Mouse (Mus musculus) neural tube, embryonic 11.5 days (tissue): ENCODE measurements around the gene Ap2b1. TPM values are rescaled to one million over a fixed set of nuclear protein-coding genes. Genes with fewer than 3 reads are reported as not detected.

Experiments used
- ATAC-seq: fragments of 200-750 bp; cut with Nextera tagmentation; 2 replicates; pipeline ENCODE4 v1.8.0; 2017; ENCODE audit warnings: moderate number of reproducible peaks, mild to moderate bottlenecking, moderate TSS enrichment, moderate library complexity; ENCODE audit not compliant: insufficient read depth, low FRiP score, low TSS enrichment
- DNase-seq: peaks from one replicate; pipeline ENCODE4 v3.0.0-alpha.2; 2015; ENCODE audit warnings: low spot score
- H3K27ac ChIP-seq: fragments of 300-500 bp; sonication (generic); 2 replicates; pipeline ENCODE4 v1.5.1; 2014; ENCODE audit warnings: low read depth, mild to moderate bottlenecking, low read length
- H3K27me3 ChIP-seq: fragments of 300-500 bp; sonication (generic); 2 replicates; pipeline ENCODE4 v1.6.1; 2014; ENCODE audit warnings: mild to moderate bottlenecking, low read length, mixed read lengths; ENCODE audit not compliant: control insufficient read depth, insufficient read depth
- H3K36me3 ChIP-seq: fragments of 300-500 bp; sonication (generic); 2 replicates; pipeline ENCODE4 v1.6.1; 2014; ENCODE audit warnings: mild to moderate bottlenecking, low read length, moderate library complexity, mixed read lengths; ENCODE audit not compliant: control insufficient read depth, insufficient read depth
- H3K4me1 ChIP-seq: fragments of 300-500 bp; sonication (generic); 2 replicates; pipeline ENCODE4 v1.6.1; 2014; ENCODE audit warnings: low read length, mixed read lengths; ENCODE audit not compliant: control insufficient read depth, insufficient read depth
- H3K4me2 ChIP-seq: fragments of 300-500 bp; sonication (generic); 2 replicates; pipeline ENCODE4 v1.6.1; 2014; ENCODE audit warnings: low read depth, mild to moderate bottlenecking, moderate library complexity
- H3K4me3 ChIP-seq: fragments of 300-500 bp; sonication (generic); 2 replicates; pipeline ENCODE4 v1.5.1; 2014; ENCODE audit warnings: low read depth, low read length
- H3K9ac ChIP-seq: fragments of 300-500 bp; sonication (generic); 2 replicates; pipeline ENCODE4 v1.6.1; 2014; ENCODE audit warnings: mild to moderate bottlenecking, low read length
- H3K9me3 ChIP-seq: fragments of 300-500 bp; sonication (generic); 2 replicates; pipeline ENCODE4 v1.6.1; 2016; ENCODE audit warnings: low read length; ENCODE audit not compliant: control insufficient read depth
- WGBS: fragments of 180-500 bp; shearing (Covaris S2); extraction: QIAGEN DNeasy Blood & Tissue Kit; methylation state at CpG from one replicate; pipeline ENCODE4 v1.1.7; 2014; 5-methylcytosine and 5-hydroxymethylcytosine counted together
- polyA plus RNA-seq: library from polyadenylated mRNA; unstranded; fragments of >200 nt; fragmentation: Nextera tagmentation; extraction: Ambion mirVana; gene quantifications from 2 replicates; pipeline ENCODE4 v1.2.1, GENCODE M21; 2014

The Ap2b1 gene
- polyA plus RNA-seq, 1 experiment from 2014 or later: 134 TPM

DNA sequence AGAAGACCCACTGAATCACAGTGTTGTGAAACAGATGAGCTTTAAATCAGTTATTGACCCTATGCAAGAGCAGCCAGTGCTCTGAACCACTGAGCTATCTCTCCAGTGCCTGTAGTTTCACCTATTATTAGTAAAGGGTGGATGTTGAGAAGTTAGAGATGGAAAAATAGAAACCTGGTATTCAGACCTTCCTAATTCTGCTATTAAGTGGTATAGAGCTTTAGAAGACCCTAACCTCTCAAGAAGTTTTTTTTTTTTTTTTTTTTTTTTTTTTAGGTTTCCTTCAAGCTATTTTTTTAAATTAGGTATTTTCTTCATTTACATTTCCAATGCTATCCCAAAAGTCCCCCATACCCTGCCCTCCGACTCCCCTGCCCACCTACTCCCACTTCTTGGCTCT, 5.6 kb upstream of the Ap2b1 start:
- Histone ChIP-seq H3K4me3 (peak overlapping the region; percentile 56), H3K36me3 (no peaks in the 10 kb centered on the region; the same call in 1 of the 2 replicates), H3K9ac (no peak overlapping the region), H3K4me2 (peak overlapping the region; percentile 57), H3K27me3 (no peaks in the 10 kb centered on the region), H3K4me1 (peaks cover 16% of the 10 kb centered on the region), H3K9me3 (no peaks in the 10 kb centered on the region), H3K27ac (no peak overlapping the region)
- WGBS: 84% methylated on average over 1 of the region's 1 CpGs
- no peak for DNase-seq
- ATAC-seq: no peak

- ATAC-seq: no peak
Observed at GRCm38 (mm10) chr11:83294133-83294532, 4.7 kb upstream of the Ap2b1 start.

GRCm38 (mm10) chr11:83297816-83298215, 1.0 kb upstream of the Ap2b1 start:
- no peaks in the 10 kb centered on the region; the same call in 1 of the 2 replicates for H3K36me3 ChIP-seq
- H3K9ac ChIP-seq: no peak overlapping the region
- ATAC-seq (no peak), DNase-seq (no peak)
- no peak overlapping the region for H3K27ac ChIP-seq
- peak overlapping the region; percentile 73; the same call in 1 of the 2 replicates for H3K4me3 ChIP-seq
- H3K4me1 ChIP-seq: peaks cover 11% of the 10 kb centered on the region
- H3K9me3 ChIP-seq: no peaks in the 10 kb centered on the region
- 69% methylated on average over 6 of the region's 6 CpGs for WGBS
- H3K4me2 ChIP-seq: peak overlapping the region; percentile 80
- H3K27me3 ChIP-seq: no peaks in the 10 kb centered on the region

More at GRCm38 (mm10) chr11:83294133-83294532, 4.7 kb upstream of the Ap2b1 start:
- Histone ChIP-seq H3K36me3 (no peaks in the 10 kb centered on the region; the same call in 1 of the 2 replicates), H3K27ac (no peak overlapping the region), H3K4me2 (no peak overlapping the region), H3K9ac (no peak overlapping the region), H3K9me3 (no peaks in the 10 kb centered on the region), H3K4me3 (no peak overlapping the region), H3K4me1 (peaks cover 17% of the 10 kb centered on the region), H3K27me3 (no peaks in the 10 kb centered on the region)
- 97% methylated on average over 2 of the region's 2 CpGs for WGBS
- DNase-seq: no peak

GRCm38 (mm10) chr11:83299724-83300123, 900 bp downstream of the Ap2b1 start:
- Histone ChIP-seq H3K9me3 (no peaks in the 10 kb centered on the region), H3K4me3 (no peak overlapping the region), H3K4me1 (peaks cover 19% of the 10 kb centered on the region), H3K27ac (no peak overlapping the region), H3K36me3 (no peaks in the 10 kb centered on the region; the same call in 1 of the 2 replicates), H3K4me2 (no peak overlapping the region), H3K9ac (no peak overlapping the region), H3K27me3 (no peaks in the 10 kb centered on the region)
- DNase-seq (no peak), ATAC-seq (no peak)
- WGBS: 95% methylated on average over 9 of the region's 9 CpGs

- Histone ChIP-seq H3K4me2 (no peak overlapping the region), H3K9ac (no peak overlapping the region), H3K27ac (no peak overlapping the region), H3K4me3 (no peak overlapping the region), H3K4me1 (peaks cover 19% of the 10 kb centered on the region), H3K27me3 (no peaks in the 10 kb centered on the region), H3K36me3 (no peaks in the 10 kb centered on the region), H3K9me3 (no peaks in the 10 kb centered on the region)
- DNase-seq (no peak), ATAC-seq (no peak)
- 70% methylated on average over 2 of the region's 2 CpGs for WGBS
Observed at GRCm38 (mm10) chr11:83301431-83301831, 2.6 kb downstream of the Ap2b1 start.

- ATAC-seq (no peak), DNase-seq (no peak)
- Histone ChIP-seq H3K4me3 (peak overlapping the region; percentile 93), H3K4me1 (peaks cover 19% of the 10 kb centered on the region), H3K9me3 (no peaks in the 10 kb centered on the region), H3K27ac (peak overlapping the region; percentile 94; the same call in 1 of the 2 replicates), H3K27me3 (no peaks in the 10 kb centered on the region), H3K36me3 (no peaks in the 10 kb centered on the region), H3K4me2 (peak overlapping the region; percentile 76), H3K9ac (peak overlapping the region; percentile 93)
- WGBS: 9% methylated on average over 10 of the region's 10 CpGs
Observed at GRCm38 (mm10) chr11:83302124-83302523, 3.3 kb downstream of the Ap2b1 start.

DNA sequence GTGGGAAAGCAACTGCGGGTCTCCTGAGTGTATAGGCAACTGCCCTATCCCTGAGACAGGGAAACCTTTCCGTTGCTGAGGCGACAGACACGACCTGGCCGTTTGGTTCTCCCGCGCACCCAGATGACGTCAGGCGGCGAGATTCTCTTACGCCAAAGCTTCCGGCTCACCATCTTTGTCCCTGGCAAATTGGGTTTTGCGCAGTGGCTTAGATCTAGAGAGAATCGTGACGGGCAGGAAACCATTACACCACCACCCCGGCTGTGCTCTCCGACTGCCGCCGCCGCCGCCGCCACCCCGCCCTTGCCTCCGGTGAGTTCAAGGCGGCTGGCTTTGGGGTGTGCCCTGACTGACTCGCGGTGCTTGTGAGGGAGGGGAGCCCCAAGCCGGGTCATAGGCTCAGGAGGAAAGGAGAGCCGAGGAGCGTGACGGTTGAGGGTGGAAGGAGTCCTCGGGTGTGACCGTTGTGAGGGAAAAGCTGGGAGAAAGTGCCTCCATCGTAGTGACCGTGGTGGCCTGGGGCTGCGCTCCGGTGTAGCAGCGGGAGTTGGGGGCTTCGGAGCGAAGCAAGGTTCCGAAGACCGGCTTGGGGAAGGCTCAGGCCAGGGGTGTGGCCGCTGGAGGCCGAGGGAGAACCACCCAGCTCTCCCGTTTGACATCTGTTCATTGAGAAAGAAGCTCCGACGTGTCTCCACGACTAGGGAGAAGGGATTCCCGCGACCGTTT, 3.9 kb downstream of the Ap2b1 start, which contains the start of gene Pex12:
TSS of gene Pex12 (minus strand) at position 61 of the 726 bp plus-strand sequence.
- H3K4me1 ChIP-seq: peaks cover 16% of the 10 kb centered on the region
- WGBS: under 1% methylated on average over 51 of the region's 51 CpGs
- DNase-seq (peak; percentile 97), ATAC-seq (peak; percentile 69)
- H3K9me3 ChIP-seq: no peaks in the 10 kb centered on the region
- peak within 1 kb of the TSS; percentile 93 for H3K4me3 ChIP-seq
- H3K27ac ChIP-seq: peak within 1 kb of the TSS; percentile 94
- H3K36me3 ChIP-seq: no peaks in the 10 kb centered on the region
- no peaks in the 10 kb centered on the region for H3K27me3 ChIP-seq
- H3K9ac ChIP-seq: peak within 1 kb of the TSS; percentile 93
- H3K4me2 ChIP-seq: peak within 1 kb of the TSS; percentile 76

DNA sequence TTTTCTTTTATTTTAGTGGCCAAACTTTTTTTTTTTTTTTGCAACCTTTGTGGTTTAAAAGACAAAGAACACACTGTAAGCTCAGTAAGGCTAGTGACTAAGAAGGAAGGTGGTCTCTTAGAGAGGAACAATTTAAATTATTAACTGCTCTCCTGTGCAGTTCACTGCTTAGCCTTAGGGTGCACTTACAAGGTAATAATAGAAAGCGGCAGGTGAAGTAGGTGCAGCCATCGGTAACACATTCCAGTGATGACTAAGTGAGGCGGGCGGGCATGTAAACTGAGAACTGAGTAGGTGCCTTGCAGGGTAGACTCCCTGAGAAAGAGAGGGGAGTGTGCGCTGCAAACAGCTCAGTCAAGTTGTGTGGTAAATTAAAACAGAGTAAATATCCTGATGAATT, 4.9 kb downstream of the Ap2b1 start:
- Histone ChIP-seq H3K27ac (no peak overlapping the region), H3K9me3 (no peaks in the 10 kb centered on the region), H3K4me1 (peaks cover 10% of the 10 kb centered on the region), H3K27me3 (no peaks in the 10 kb centered on the region), H3K36me3 (no peaks in the 10 kb centered on the region), H3K9ac (0 out of 2 replicates have a peak overlapping the region, but pooled peaks have one; percentile 28), H3K4me3 (peak overlapping the region; percentile 93), H3K4me2 (peak overlapping the region; percentile 76)
- DNase-seq (no peak), ATAC-seq (no peak)
- WGBS: 64% methylated on average over 5 of the region's 5 CpGs

DNA sequence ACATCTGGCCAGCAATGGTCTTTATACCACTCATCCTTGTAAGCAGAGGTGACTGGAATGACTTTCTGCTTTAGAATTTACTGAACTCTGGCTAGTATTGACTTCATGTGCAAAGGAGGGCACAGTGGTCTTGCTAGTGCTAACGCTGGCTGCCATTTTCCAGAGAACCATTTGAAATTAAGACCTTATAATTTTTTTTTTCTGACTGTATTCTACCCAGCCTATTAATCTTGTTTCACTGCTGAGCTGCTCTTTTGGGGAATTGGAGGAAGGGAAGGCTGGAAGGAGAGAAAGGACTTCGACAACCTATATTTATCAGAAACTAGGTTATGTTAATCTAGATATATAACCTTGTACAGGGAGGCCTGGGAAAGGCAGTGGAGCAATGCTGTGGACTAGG, 5.7 kb downstream of the Ap2b1 start:
- 85% methylated on average over 2 of the region's 2 CpGs for WGBS
- H3K4me2 ChIP-seq: no peak overlapping the region
- H3K9me3 ChIP-seq: no peaks in the 10 kb centered on the region
- ATAC-seq (no peak), DNase-seq (no peak)
- no peaks in the 10 kb centered on the region for H3K27me3 ChIP-seq
- H3K4me1 ChIP-seq: peaks cover 10% of the 10 kb centered on the region
- no peak overlapping the region for H3K27ac ChIP-seq
- H3K36me3 ChIP-seq: no peaks in the 10 kb centered on the region
- H3K9ac ChIP-seq: no peak overlapping the region
- no peak overlapping the region for H3K4me3 ChIP-seq
